Mouse (Mus musculus) liver, adult 2 months (tissue): ENCODE data around the gene 2210016F16Rik. TPM values are rescaled to one million over a fixed set of nuclear protein-coding genes. Genes with fewer than 3 reads are reported as not detected.

ENCODE experiments used
- DNase-seq: peaks from one replicate; pipeline ENCODE4 v3.0.0-alpha.2; 2011; ENCODE audit warnings: low read depth, low spot score; ENCODE audit errors: extremely low read depth
- H3K27ac ChIP-seq: fragments of 200-500 bp; replicated peaks from 2 replicates; pipeline ENCODE4 v1.5.1; 2012; ENCODE audit warnings: low read depth, mild to moderate bottlenecking, control low read depth, inconsistent platforms, low read length; ENCODE audit not compliant: insufficient read depth
- H3K27me3 ChIP-seq: fragments of 200-500 bp; 2 replicates; pipeline ENCODE4 v1.6.1; 2012; ENCODE audit warnings: mild to moderate bottlenecking, moderate library complexity, low read length, inconsistent platforms; ENCODE audit not compliant: control insufficient read depth, insufficient read depth
- H3K36me3 ChIP-seq: fragments of 200-500 bp; 2 replicates; pipeline ENCODE4 v1.6.1; 2012; ENCODE audit warnings: low read length, inconsistent platforms; ENCODE audit not compliant: control insufficient read depth, insufficient read depth
- H3K4me1 ChIP-seq: fragments of 200-500 bp; 2 replicates; pipeline ENCODE4 v1.6.1; 2011; ENCODE audit warnings: low read length; ENCODE audit not compliant: control insufficient read depth, insufficient read depth
- H3K4me3 ChIP-seq: fragments of 200-500 bp; 2 replicates; pipeline ENCODE4 v1.5.1; 2011; ENCODE audit warnings: low read depth, mild to moderate bottlenecking, control low read depth, low read length, moderate library complexity; ENCODE audit not compliant: insufficient read depth
- H3K79me2 ChIP-seq: fragments of 200-500 bp; 2 replicates; pipeline ENCODE4 v1.6.1; 2012; ENCODE audit warnings: inconsistent platforms, mild to moderate bottlenecking, low read length, moderate library complexity; ENCODE audit not compliant: control insufficient read depth, insufficient read depth
- H3K9ac ChIP-seq: fragments of 200-500 bp; 2 replicates; pipeline ENCODE4 v1.6.1; 2012; ENCODE audit warnings: low read depth, mild to moderate bottlenecking, control low read depth, inconsistent platforms, low read length
- CTCF ChIP-seq: fragments of 200-500 bp; IDR thresholded peaks from 2 replicates; pipeline ENCODE4 v1.5.1; 2011; ENCODE audit warnings: low read depth, low read length, control low read depth
- POLR2A ChIP-seq: fragments of 200-500 bp; IDR thresholded peaks from 2 replicates; pipeline ENCODE4 v1.6.1; 2011; ENCODE audit warnings: low read length, control low read depth; ENCODE audit not compliant: insufficient read depth; ENCODE audit errors: extremely low read depth
- WGBS: fragments of 180-500 bp; shearing (Covaris S2); methylation state at CpG from one replicate; pipeline ENCODE4 v1.1.7; 2018; 5-methylcytosine and 5-hydroxymethylcytosine counted together
- polyA plus RNA-seq: library from polyadenylated mRNA; depleted of rRNA; stranded (reverse); fragments of >200 nt; gene quantifications from 2 replicates; pipeline ENCODE4 v1.2.3, GENCODE M21; 2012; rRNA removed
- total RNA-seq: library from RNA; depleted of rRNA; stranded (reverse); fragments of >200 nt; gene quantifications from 2 replicates; pipeline ENCODE4 v1.2.3, GENCODE M21; 2014; rRNA removed

Gene 2210016F16Rik
- total RNA-seq (26.8 and 27.3 TPM in 2 replicates), polyA plus RNA-seq (19.0 and 19.3 TPM in 2 replicates)

- 2% methylated on average over 80 of the region's 80 CpGs for WGBS
- H3K36me3 ChIP-seq, result peaks cover 18% of the 10 kb centered on the region
- no peaks in the 10 kb centered on the region for H3K79me2 ChIP-seq
- peak within 1 kb of the TSS; percentile 94 for H3K9ac ChIP-seq
- TF ChIP-seq CTCF, result no peak
- 0 out of 2 replicates have a peak, but pooled peaks have one; percentile 17 for TF ChIP-seq POLR2A
- peak within 1 kb of the TSS; percentile 85 for H3K4me3 ChIP-seq
- H3K27ac ChIP-seq, result peak within 1 kb of the TSS; percentile 37
- H3K27me3 ChIP-seq, result no peaks in the 10 kb centered on the region
- peak; percentile 48 for DNase-seq
- H3K4me1 ChIP-seq, result peaks cover 3% of the 10 kb centered on the region; the same call in 1 of the 2 replicates
Measured at GRCm38 (mm10) chr13:58384779-58385546, at the start of gene 2210016F16Rik. Gene 2210016F16Rik (minus strand): TSS chr13:58385225.

GRCm38 (mm10) chr13:58423061-58423660 lies 38.1 kb upstream of the 2210016F16Rik start:
- WGBS, result 49% methylated on average over 10 of the region's 10 CpGs
- Histone ChIP-seq H3K4me3 (no peak overlapping the region), H3K27ac (peak overlapping the region; percentile 21; the same call in 1 of the 2 replicates), H3K36me3 (no peaks in the 10 kb centered on the region), H3K9ac (no peak overlapping the region), H3K27me3 (no peaks in the 10 kb centered on the region), H3K79me2 (no peaks in the 10 kb centered on the region), H3K4me1 (0 out of 2 replicates have a peak, but pooled peaks cover 2% of the 10 kb centered on the region)
- TF ChIP-seq POLR2A, result no peak
- TF ChIP-seq CTCF, result no peak
- DNase-seq, result no peak

GRCm38 (mm10) chr13:58422242-58422641 lies 37.2 kb upstream of the 2210016F16Rik start:
- H3K27ac ChIP-seq, result no peak overlapping the region
- 28% methylated on average over 4 of the region's 4 CpGs for WGBS
- no peak for TF ChIP-seq POLR2A
- TF ChIP-seq CTCF, result no peak
- no peak overlapping the region for H3K9ac ChIP-seq
- no peaks in the 10 kb centered on the region for H3K79me2 ChIP-seq
- H3K27me3 ChIP-seq, result no peaks in the 10 kb centered on the region
- DNase-seq, result peak; percentile 18
- H3K4me1 ChIP-seq, result 0 out of 2 replicates have a peak, but pooled peaks cover 2% of the 10 kb centered on the region
- no peak overlapping the region for H3K4me3 ChIP-seq
- H3K36me3 ChIP-seq, result no peaks in the 10 kb centered on the region

GRCm38 (mm10) chr13:58421026-58421425 lies 36.0 kb upstream of the 2210016F16Rik start:
- 94% methylated on average over 4 of the region's 4 CpGs for WGBS
- Histone ChIP-seq H3K79me2 (no peaks in the 10 kb centered on the region), H3K4me3 (no peak overlapping the region), H3K27me3 (no peaks in the 10 kb centered on the region), H3K9ac (no peak overlapping the region), H3K4me1 (0 out of 2 replicates have a peak, but pooled peaks cover 2% of the 10 kb centered on the region), H3K36me3 (no peaks in the 10 kb centered on the region), H3K27ac (no peak overlapping the region)
- TF ChIP-seq POLR2A, result no peak
- no peak for TF ChIP-seq CTCF
- no peak for DNase-seq

- WGBS, result 94% methylated on average over 1 of the region's 1 CpGs
- Histone ChIP-seq H3K36me3 (no peaks in the 10 kb centered on the region), H3K27me3 (no peaks in the 10 kb centered on the region), H3K27ac (no peak overlapping the region), H3K9ac (no peak overlapping the region), H3K4me1 (peaks cover 2% of the 10 kb centered on the region; the same call in 1 of the 2 replicates), H3K79me2 (no peaks in the 10 kb centered on the region), H3K4me3 (no peak overlapping the region)
- no peak for DNase-seq
- TF ChIP-seq POLR2A, result no peak
- no peak for TF ChIP-seq CTCF
Measured at GRCm38 (mm10) chr13:58419266-58419665, 34.2 kb upstream of the 2210016F16Rik start.
